Mouse (Mus musculus): ENCODE measurements around the gene Echdc3. TPM values are rescaled to one million over a fixed set of nuclear protein-coding genes. Genes with fewer than 3 reads are reported as not detected.

Echdc3 gene
- polyA plus RNA-seq, 1 experiment = 1.2 TPM

DNA sequence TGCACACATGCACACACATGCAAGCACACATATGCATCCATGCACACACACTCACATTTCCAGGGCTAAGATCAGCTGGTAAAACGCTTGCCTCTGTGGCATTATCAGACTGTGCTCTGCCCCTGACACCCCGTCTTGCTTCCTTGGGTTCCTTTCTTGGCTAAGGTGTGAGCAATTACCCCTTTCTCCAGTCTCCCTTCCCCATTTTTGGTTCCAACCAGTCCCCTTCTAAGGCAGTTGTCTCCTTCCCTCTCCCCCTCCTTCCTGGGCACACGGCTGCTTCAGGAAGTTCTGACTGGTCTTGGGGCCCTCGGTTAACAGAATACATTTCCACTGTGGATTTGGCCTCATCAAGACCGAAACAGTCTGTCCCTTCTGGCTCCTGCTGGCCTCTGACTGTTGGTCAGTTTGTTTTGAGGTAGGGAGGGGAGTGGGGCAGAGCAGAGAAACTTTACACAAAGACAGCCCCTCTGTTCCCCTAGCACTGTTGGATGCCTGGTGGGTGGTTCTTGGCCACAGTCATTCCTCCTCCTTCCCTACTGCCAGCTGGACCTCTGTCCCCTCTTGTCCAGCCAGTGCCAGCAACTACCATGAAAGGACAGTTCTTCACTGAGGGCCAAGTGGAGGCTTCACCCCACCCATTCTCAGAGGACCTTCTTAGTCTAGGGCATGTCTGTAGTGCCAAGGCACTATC is 16.9 kb upstream of the Echdc3 start:
- H3K4me1 ChIP-seq (ENCODE audit: control insufficient read depth, insufficient read depth, low read length) = peaks cover 8% of the 10 kb centered on the region
- TF ChIP-seq POLR2A (IDR thresholded peaks at IDR 0.05; ENCODE audit: borderline replicate concordance, low read depth, low read length) (no peak), CTCF (IDR thresholded peaks at IDR 0.05; ENCODE audit: low read depth, low read length) (no peak)
- H3K4me3 ChIP-seq (ENCODE audit: insufficient read depth, low read length) = no peak overlapping the region
- no peak overlapping the region for H3K27ac ChIP-seq (ENCODE audit: insufficient read depth, low read depth, low read length)

DNA sequence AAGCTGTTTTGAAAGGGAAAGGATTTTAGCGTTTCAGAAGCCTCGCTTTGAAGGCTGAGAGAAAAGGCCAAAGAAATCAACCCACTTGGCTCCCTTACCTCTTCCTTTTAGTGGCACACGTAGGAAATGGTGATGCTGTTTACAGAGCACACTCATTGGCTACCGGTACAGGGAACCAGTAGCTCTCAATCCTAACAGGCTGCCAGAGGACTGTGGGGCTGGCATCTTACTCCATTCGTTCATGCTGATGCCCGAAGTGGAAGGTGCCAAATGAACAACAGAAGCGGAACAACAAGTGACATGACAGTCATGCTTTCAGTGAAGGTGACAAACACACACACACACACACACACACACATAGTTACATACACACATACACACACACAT is 14.2 kb upstream of the Echdc3 start:
- Histone ChIP-seq H3K27ac (ENCODE audit: insufficient read depth, low read depth, low read length) (no peak overlapping the region), H3K4me1 (ENCODE audit: control insufficient read depth, insufficient read depth, low read length) (peaks cover 8% of the 10 kb centered on the region), H3K4me3 (ENCODE audit: insufficient read depth, low read length) (no peak overlapping the region)
- TF ChIP-seq POLR2A (IDR thresholded peaks at IDR 0.05; ENCODE audit: borderline replicate concordance, low read depth, low read length) (no peak), CTCF (IDR thresholded peaks at IDR 0.05; ENCODE audit: low read depth, low read length) (no peak)

DNA sequence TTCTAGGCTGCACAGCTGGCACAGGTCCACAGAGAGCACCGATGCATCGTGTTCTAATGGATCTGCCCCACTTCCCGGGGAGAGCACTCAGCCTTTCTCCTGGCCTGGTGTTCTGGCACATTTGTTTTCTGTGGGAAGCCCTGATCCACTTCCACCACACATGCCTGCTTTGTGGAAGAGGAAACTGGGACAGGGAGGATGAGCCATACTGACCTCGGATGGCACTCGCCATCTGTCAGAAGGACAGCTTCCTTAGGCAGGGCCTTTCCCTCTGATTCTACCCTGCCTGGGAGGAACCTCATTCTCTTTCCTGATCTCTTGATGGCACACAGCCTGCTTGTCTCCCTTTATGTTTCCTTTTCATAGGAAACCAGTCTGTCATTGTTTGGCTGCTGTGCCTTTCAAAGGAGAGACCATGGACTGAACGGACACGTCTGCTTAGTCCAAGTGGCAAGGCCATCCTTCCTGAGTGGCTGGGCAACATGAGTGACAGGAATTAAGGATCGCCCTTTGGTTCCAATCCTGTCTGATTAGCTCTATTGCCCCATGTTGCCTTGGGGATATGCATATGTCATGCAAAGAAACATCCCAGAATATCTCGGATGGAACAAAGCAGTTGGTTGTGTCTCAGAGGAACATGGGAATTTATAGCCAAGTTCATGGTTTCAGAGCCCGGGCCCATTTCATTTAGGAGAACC is 13.7 kb upstream of the Echdc3 start:
- peaks cover 8% of the 10 kb centered on the region for H3K4me1 ChIP-seq (ENCODE audit: control insufficient read depth, insufficient read depth, low read length)
- TF ChIP-seq CTCF (IDR thresholded peaks at IDR 0.05; ENCODE audit: low read depth, low read length) (no peak), POLR2A (IDR thresholded peaks at IDR 0.05; ENCODE audit: borderline replicate concordance, low read depth, low read length) (no peak)
- no peak overlapping the region for H3K4me3 ChIP-seq (ENCODE audit: insufficient read depth, low read length)
- no peak overlapping the region for H3K27ac ChIP-seq (ENCODE audit: insufficient read depth, low read depth, low read length)

DNA sequence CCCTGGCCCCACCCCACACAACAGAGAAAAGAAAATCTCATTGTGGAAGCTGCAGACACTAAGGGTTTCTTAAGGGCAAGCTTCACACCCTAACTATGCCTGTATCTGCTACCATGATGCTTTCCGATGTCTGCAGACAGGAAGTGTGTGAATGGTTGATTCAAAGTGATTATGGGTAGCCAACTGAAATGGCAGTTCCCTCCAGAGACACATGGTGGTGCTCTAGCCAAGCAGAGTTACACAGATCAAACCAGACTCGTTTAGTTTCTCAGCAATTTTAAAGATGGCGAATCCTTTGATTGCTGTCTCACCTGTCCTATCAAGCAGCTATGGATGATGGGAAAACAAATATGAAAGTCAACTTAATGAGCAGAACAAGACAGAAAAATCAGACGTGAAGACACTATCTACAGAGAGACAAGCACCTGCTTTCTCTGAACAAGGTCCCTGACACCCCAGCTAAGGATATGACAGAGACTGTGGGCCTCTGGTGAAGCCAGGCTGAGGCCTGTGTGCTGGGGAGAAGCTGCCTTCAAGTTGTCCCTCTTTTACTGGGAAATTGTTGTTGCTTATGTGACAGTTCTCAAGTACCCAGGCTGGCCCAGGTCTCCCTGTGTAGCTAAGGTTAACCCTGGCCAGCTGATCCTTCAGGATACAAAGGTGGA is 7.4 kb upstream of the Echdc3 start:
- H3K4me3 ChIP-seq (ENCODE audit: insufficient read depth, low read length) = no peak overlapping the region
- H3K4me1 ChIP-seq (ENCODE audit: control insufficient read depth, insufficient read depth, low read length) = no peaks in the 10 kb centered on the region
- no peak overlapping the region for H3K27ac ChIP-seq (ENCODE audit: insufficient read depth, low read depth, low read length)
- TF ChIP-seq CTCF (IDR thresholded peaks at IDR 0.05; ENCODE audit: low read depth, low read length) (no peak), POLR2A (IDR thresholded peaks at IDR 0.05; ENCODE audit: borderline replicate concordance, low read depth, low read length) (no peak)

DNA sequence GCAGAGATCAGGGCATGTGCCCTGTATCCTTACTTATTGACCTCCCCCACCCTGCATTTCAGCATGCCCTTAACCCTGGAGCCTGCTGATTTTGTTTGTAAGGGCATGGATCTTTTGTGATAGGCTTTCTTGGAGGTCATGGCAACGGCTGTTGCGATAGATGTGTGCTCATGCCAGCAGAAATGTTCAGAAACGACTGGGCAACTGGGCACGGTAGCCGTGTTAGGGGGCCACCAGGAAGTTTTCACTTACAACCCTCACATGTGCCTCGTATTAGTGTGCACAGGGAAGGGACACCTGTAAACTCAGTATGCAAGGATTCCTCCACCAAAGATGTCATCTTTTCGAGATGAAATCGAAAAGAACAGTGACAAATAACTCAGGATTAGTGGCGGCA is 508 bp downstream of the Echdc3 start:
- Histone ChIP-seq H3K4me3 (ENCODE audit: insufficient read depth, low read length) (peak overlapping the region; percentile 55), H3K27ac (ENCODE audit: insufficient read depth, low read depth, low read length) (peak overlapping the region; percentile 78), H3K4me1 (ENCODE audit: control insufficient read depth, insufficient read depth, low read length) (peaks cover 35% of the 10 kb centered on the region)
- TF ChIP-seq POLR2A (IDR thresholded peaks at IDR 0.05; ENCODE audit: borderline replicate concordance, low read depth, low read length) = no peak
- no peak for TF ChIP-seq CTCF (IDR thresholded peaks at IDR 0.05; ENCODE audit: low read depth, low read length)

DNA sequence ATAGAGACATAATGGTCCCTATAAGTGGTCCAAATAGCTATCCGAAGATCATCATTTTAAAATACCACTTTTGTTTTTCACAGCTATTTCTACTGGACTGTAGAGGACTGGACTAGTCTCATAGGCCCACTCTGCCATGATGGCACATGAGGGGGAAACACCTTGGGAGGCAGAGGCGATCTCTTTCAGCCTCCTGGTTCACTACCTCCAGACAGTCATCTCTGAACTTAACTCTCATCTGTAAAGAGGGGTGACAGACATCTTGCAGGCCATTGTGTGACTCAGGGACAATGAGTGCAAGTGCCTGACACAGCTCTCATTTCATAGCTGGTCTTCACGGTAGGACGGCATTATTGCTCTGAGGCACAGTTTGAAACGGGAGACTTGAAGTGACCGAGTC is 2.0 kb downstream of the Echdc3 start:
- H3K4me1 ChIP-seq (ENCODE audit: control insufficient read depth, insufficient read depth, low read length) = peaks cover 35% of the 10 kb centered on the region
- no peak overlapping the region for H3K4me3 ChIP-seq (ENCODE audit: insufficient read depth, low read length)
- H3K27ac ChIP-seq (ENCODE audit: insufficient read depth, low read depth, low read length) = no peak overlapping the region
- no peak for TF ChIP-seq POLR2A (IDR thresholded peaks at IDR 0.05; ENCODE audit: borderline replicate concordance, low read depth, low read length)
- no peak for TF ChIP-seq CTCF (IDR thresholded peaks at IDR 0.05; ENCODE audit: low read depth, low read length)

DNA sequence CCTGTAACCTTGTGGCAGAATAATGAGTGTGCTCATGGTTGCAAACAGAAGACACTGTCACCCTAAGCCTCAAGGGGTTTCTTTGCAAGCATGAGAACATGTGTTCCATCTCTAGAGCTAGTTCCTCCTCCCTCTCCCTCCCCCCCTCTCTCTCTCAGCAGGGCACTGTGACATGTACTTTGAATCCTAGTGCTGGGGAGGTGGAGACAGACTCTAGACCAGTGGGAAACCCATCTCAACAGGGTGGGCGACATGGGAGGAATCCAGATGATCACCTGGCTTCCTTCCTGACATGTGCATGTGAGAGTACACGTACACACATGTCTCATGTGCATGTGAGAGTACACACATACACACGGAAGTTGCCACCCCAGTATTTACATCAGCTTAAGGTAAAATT is 3.1 kb downstream of the Echdc3 start:
- Histone ChIP-seq H3K27ac (ENCODE audit: insufficient read depth, low read depth, low read length) (no peak overlapping the region; the same call in 1 of the 2 replicates), H3K4me3 (ENCODE audit: insufficient read depth, low read length) (no peak overlapping the region), H3K4me1 (ENCODE audit: control insufficient read depth, insufficient read depth, low read length) (peaks cover 35% of the 10 kb centered on the region)
- TF ChIP-seq POLR2A (IDR thresholded peaks at IDR 0.05; ENCODE audit: borderline replicate concordance, low read depth, low read length) = no peak
- TF ChIP-seq CTCF (IDR thresholded peaks at IDR 0.05; ENCODE audit: low read depth, low read length) = no peak

DNA sequence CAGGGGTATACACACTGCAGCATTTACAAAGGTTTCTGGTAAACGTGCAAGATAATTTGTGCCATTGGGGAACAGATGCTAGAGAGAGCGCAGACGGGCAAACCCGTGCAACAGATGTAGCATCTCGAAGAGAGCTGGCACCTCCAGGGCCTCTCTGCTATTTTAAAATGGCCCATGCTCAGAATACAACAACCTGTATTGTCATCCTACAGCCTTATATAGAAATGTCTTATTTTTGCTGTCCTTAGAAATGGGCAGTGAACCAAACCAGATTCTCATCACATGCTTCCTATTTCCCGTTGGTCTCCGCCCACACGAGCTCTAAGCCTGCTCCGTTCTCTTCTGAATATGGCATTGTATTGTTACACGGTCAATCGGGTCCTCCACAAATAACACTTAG is 3.7 kb downstream of the Echdc3 start:
- TF ChIP-seq POLR2A (IDR thresholded peaks at IDR 0.05; ENCODE audit: borderline replicate concordance, low read depth, low read length) (no peak), CTCF (IDR thresholded peaks at IDR 0.05; ENCODE audit: low read depth, low read length) (no peak)
- 0 out of 2 replicates have a peak overlapping the region, but pooled peaks have one; percentile 8 for H3K27ac ChIP-seq (ENCODE audit: insufficient read depth, low read depth, low read length)
- no peak overlapping the region for H3K4me3 ChIP-seq (ENCODE audit: insufficient read depth, low read length)
- H3K4me1 ChIP-seq (ENCODE audit: control insufficient read depth, insufficient read depth, low read length) = peaks cover 35% of the 10 kb centered on the region

DNA sequence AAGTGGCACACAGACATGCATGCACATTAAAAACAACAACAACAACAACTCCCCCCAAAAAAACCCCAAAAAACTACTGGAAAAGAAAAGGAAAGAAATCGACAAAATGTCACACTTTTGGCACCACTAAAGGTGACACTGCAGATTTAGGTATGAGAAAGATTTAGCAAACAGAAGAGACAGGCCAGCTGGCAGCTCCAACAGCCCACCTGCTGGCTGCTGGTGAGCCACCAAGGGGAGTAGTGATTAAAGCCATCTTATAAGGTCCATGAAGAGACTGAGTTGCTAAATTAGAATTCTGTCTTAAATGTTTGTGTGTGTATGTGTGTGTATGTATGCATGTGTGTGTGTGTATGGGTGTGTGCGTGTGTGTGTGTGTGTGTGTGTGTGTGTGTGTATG is 5.1 kb downstream of the Echdc3 start:
- no peak overlapping the region for H3K27ac ChIP-seq (ENCODE audit: insufficient read depth, low read depth, low read length)
- peaks cover 29% of the 10 kb centered on the region for H3K4me1 ChIP-seq (ENCODE audit: control insufficient read depth, insufficient read depth, low read length)
- no peak overlapping the region for H3K4me3 ChIP-seq (ENCODE audit: insufficient read depth, low read length)
- TF ChIP-seq POLR2A (IDR thresholded peaks at IDR 0.05; ENCODE audit: borderline replicate concordance, low read depth, low read length) = no peak
- no peak for TF ChIP-seq CTCF (IDR thresholded peaks at IDR 0.05; ENCODE audit: low read depth, low read length)
